Mouse (Mus musculus) hindbrain, postnatal 0 days (tissue): ENCODE measurements around the gene Farp1. TPM values are rescaled to one million over a fixed set of nuclear protein-coding genes. Genes with fewer than 3 reads are reported as not detected.
"Not testable (repeated sequence)": the region's sequence is repeated elsewhere in the genome, so short reads cannot be mapped to it uniquely, and the experiment has no call there.

ENCODE experiments used
- ATAC-seq: fragments of 200-750 bp; cut with Nextera tagmentation; 2 replicates; pipeline ENCODE4 v1.8.0; 2017; ENCODE audit warnings: mild to moderate bottlenecking, moderate TSS enrichment, moderate library complexity
- DNase-seq: peaks from one replicate; pipeline ENCODE4 v3.0.0-alpha.2; 2015; ENCODE audit warnings: low spot score
- H3K27ac ChIP-seq: fragments of 300-500 bp; sonication (generic); 2 replicates; pipeline ENCODE4 v1.5.1; 2014; ENCODE audit warnings: mild to moderate bottlenecking
- H3K27me3 ChIP-seq: fragments of 300-500 bp; sonication (generic); 2 replicates; pipeline ENCODE4 v1.6.1; 2014; ENCODE audit warnings: low read length, mixed read lengths; ENCODE audit not compliant: insufficient read depth
- H3K36me3 ChIP-seq: fragments of 300-500 bp; sonication (generic); 2 replicates; pipeline ENCODE4 v1.6.1; 2014; ENCODE audit warnings: low read length, mixed read lengths; ENCODE audit not compliant: insufficient read depth
- H3K4me1 ChIP-seq: fragments of 300-500 bp; sonication (generic); 2 replicates; pipeline ENCODE4 v1.6.1; 2014; ENCODE audit warnings: antibody characterized with exemption, low read length, mixed read lengths; ENCODE audit not compliant: insufficient read depth
- H3K4me2 ChIP-seq: fragments of 300-500 bp; sonication (generic); 2 replicates; pipeline ENCODE4 v1.6.1; 2014; ENCODE audit warnings: low read depth, mild to moderate bottlenecking, low read length, moderate library complexity, mixed read lengths
- H3K4me3 ChIP-seq: fragments of 300-500 bp; sonication (generic); 2 replicates; pipeline ENCODE4 v1.5.1; 2014; ENCODE audit warnings: low read length
- H3K9ac ChIP-seq: fragments of 300-500 bp; sonication (generic); replicated peaks from 2 replicates; pipeline ENCODE4 v1.6.1; 2014; ENCODE audit warnings: mild to moderate bottlenecking, low read length, moderate library complexity, mixed read lengths
- H3K9me3 ChIP-seq: fragments of 300-500 bp; sonication (generic); 2 replicates; pipeline ENCODE4 v1.6.1; 2016; ENCODE audit warnings: low read length, mixed read lengths
- CTCF ChIP-seq: IDR thresholded peaks from 2 replicates; pipeline ENCODE4 v1.5.1; 2016; ENCODE audit warnings: antibody characterized with exemption, control low read depth, low read depth
- WGBS: fragments of 180-500 bp; shearing (Covaris S2); extraction: QIAGEN DNeasy Blood & Tissue Kit; methylation state at CpG from one replicate; pipeline ENCODE4 v1.1.7; 2014; 5-methylcytosine and 5-hydroxymethylcytosine counted together
- polyA plus RNA-seq: library from polyadenylated mRNA; unstranded; fragments of >200 nt; fragmentation: Nextera tagmentation; extraction: Ambion mirVana; gene quantifications from 2 replicates; pipeline ENCODE4 v1.2.1, GENCODE M21; 2015
- total RNA-seq: library from RNA; depleted of rRNA; stranded (reverse); fragments of >200 nt; gene quantifications from 2 replicates; pipeline ENCODE4 v1.2.3, GENCODE M21; 2014

Gene Farp1
- total and polyA plus RNA-seq, 2 experiments from 2014 or later = 31.7 to 99.0 TPM

- H3K9me3 ChIP-seq = no peaks in the 10 kb centered on the region
- no peak overlapping the region for H3K9ac ChIP-seq
- TF ChIP-seq CTCF = no peak
- H3K27me3 ChIP-seq = no peaks in the 10 kb centered on the region
- WGBS = 51% methylated on average over 20 of the region's 20 CpGs
- DNase-seq (no peak), ATAC-seq (no peak)
- H3K36me3 ChIP-seq = no peaks in the 10 kb centered on the region
- H3K27ac ChIP-seq = peak overlapping the region; percentile 38; the same call in 1 of the 2 replicates
- no peak overlapping the region for H3K4me3 ChIP-seq
- H3K4me1 ChIP-seq = peaks cover 8% of the 10 kb centered on the region
- H3K4me2 ChIP-seq = no peak overlapping the region
Measured at GRCm38 (mm10) chr14:121128858-121129800, 94.1 kb downstream of the Farp1 start.

DNA sequence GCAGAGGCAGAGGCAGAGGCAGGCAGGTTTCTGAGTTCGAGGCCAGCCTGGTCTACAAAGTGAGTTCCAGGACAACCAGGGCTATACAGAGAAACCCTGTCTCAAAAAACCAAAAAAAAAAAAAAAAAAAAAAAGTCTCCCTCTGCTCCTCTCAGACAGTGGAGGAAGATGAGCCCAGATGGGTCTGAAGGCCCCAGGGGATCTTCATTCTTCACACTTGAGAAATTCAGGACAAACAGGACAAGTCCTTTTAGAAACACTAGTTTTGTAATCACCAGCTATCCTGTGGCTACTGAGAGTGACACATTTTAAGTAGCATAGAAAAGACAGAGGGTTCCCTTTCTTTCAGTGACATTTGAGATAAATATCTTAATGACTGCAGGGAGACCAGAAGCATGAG is 95.4 kb downstream of the Farp1 start:
- not testable (repeated sequence) for H3K9me3 ChIP-seq, H3K36me3 ChIP-seq
- 86% methylated on average over 1 of the region's 1 CpGs for WGBS

DNA sequence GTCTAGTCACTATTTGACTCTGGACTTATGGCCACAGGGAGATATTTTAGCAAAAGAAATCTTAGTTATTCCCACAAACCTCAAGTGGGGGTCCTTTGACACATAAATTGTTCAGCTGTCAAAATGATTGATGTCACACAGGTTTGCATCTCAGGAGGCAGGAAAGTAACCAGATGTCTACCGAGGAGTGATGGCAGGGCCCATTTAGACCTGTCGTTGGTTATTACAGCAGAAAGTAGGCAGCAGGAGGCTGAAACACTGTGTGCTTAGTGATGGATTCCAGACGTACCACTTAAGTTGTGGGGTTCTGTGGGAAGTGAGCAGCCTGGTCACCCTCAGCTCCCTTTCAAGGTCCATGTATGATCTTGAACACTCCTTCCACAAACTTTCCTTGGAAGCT is 99.4 kb downstream of the Farp1 start:
- no peak for TF ChIP-seq CTCF
- ATAC-seq = no peak

More for the DNA sequence above, 95.4 kb downstream of the Farp1 start:
- not testable (repeated sequence) for ATAC-seq, H3K4me2 ChIP-seq, H3K27ac ChIP-seq, H3K4me1 ChIP-seq, H3K27me3 ChIP-seq, H3K4me3 ChIP-seq, H3K9ac ChIP-seq
- DNase-seq = peak; percentile 49

GRCm38 (mm10) chr14:121143831-121144455 is 108.9 kb downstream of the Farp1 start:
- 73% methylated on average over 7 of the region's 7 CpGs for WGBS
- no peaks in the 10 kb centered on the region for H3K9me3 ChIP-seq
- no peak overlapping the region for H3K9ac ChIP-seq
- no peak overlapping the region for H3K27ac ChIP-seq
- TF ChIP-seq CTCF = no peak
- no peak overlapping the region for H3K4me2 ChIP-seq
- ATAC-seq = no peak
- no peaks in the 10 kb centered on the region for H3K36me3 ChIP-seq
- H3K4me1 ChIP-seq = peaks cover 10% of the 10 kb centered on the region
- no peak overlapping the region for H3K4me3 ChIP-seq
- no peak for DNase-seq
- H3K27me3 ChIP-seq = no peaks in the 10 kb centered on the region

More for the DNA sequence above, 99.4 kb downstream of the Farp1 start:
- Histone ChIP-seq H3K9me3 (no peaks in the 10 kb centered on the region), H3K36me3 (no peaks in the 10 kb centered on the region), H3K4me2 (no peak overlapping the region), H3K4me3 (no peak overlapping the region), H3K27me3 (no peaks in the 10 kb centered on the region), H3K4me1 (0 out of 2 replicates have a peak, but pooled peaks cover under 1% of the 10 kb centered on the region), H3K9ac (no peak overlapping the region), H3K27ac (no peak overlapping the region)
- WGBS = 45% methylated on average over 3 of the region's 3 CpGs
- no peak for DNase-seq

GRCm38 (mm10) chr14:121144496-121144895 is 109.5 kb downstream of the Farp1 start:
- no peak overlapping the region for H3K4me3 ChIP-seq
- H3K27me3 ChIP-seq = no peaks in the 10 kb centered on the region
- TF ChIP-seq CTCF = no peak
- no peak for ATAC-seq
- 61% methylated on average over 2 of the region's 2 CpGs for WGBS
- no peak for DNase-seq
- H3K4me1 ChIP-seq = peaks cover 10% of the 10 kb centered on the region
- H3K9me3 ChIP-seq = no peaks in the 10 kb centered on the region
- no peak overlapping the region for H3K9ac ChIP-seq
- no peak overlapping the region for H3K4me2 ChIP-seq
- no peaks in the 10 kb centered on the region for H3K36me3 ChIP-seq
- H3K27ac ChIP-seq = no peak overlapping the region

DNA sequence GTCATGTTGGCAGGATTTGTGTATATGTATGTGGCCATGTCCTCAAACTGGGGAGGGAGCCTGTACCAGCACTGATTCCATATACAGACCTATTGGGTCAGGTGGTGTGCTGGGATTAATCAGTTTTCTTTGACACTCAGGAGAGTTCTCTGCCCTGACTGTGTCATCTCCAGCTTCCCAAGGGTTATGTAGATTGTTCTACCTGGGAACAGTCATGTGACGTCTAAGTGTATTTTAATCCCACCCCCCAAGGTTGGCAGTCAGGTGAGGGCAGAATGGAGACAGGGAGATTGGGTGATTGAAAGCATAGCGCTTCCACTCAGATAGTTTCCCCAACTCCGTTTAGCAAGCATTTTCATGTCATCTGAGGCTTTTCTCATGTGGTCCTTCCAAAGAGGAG is 110.3 kb downstream of the Farp1 start:
- Histone ChIP-seq H3K9me3 (no peaks in the 10 kb centered on the region), H3K4me1 (peaks cover 13% of the 10 kb centered on the region), H3K4me3 (no peak overlapping the region), H3K27ac (no peak overlapping the region), H3K9ac (no peak overlapping the region), H3K27me3 (no peaks in the 10 kb centered on the region), H3K4me2 (no peak overlapping the region), H3K36me3 (no peaks in the 10 kb centered on the region)
- ATAC-seq = no peak
- DNase-seq = no peak
- no peak for TF ChIP-seq CTCF
- 65% methylated on average over 3 of the region's 3 CpGs for WGBS

DNA sequence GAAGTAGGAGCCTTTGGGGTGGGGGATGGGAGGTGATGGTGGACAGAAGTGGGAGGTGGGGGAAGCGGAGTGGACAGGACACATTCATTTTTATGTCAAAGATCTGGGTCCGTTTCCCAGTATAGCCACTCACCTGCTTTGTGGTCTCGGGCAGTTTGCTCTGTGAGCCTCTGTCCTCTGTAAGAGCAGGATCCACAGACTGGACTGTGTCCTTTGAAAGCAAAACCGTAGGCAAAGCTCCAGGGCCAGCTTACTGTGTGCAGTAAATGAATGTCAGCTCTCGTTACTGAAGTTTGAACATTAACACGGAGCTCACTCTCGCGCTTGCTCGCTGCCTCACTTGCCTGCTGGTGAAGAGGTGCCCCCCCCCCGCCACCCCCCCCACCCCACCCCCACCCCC is 110.7 kb downstream of the Farp1 start:
- H3K4me3 ChIP-seq = no peak overlapping the region
- WGBS = 27% methylated on average over 9 of the region's 10 CpGs
- H3K27me3 ChIP-seq = no peaks in the 10 kb centered on the region
- H3K4me1 ChIP-seq = peaks cover 16% of the 10 kb centered on the region
- no peak for ATAC-seq
- no peak for TF ChIP-seq CTCF
- H3K36me3 ChIP-seq = no peaks in the 10 kb centered on the region
- no peak overlapping the region for H3K27ac ChIP-seq
- no peaks in the 10 kb centered on the region for H3K9me3 ChIP-seq
- H3K9ac ChIP-seq = no peak overlapping the region
- peak; percentile 40 for DNase-seq
- H3K4me2 ChIP-seq = no peak overlapping the region
